Mouse (Mus musculus) MEL (cell line): ENCODE measurements at regions not wholly inside any gene's neighbourhood (a gene's known extent, or its start where the extent isn't known, plus 50 kb on each side); places are given as distances from the start of the nearest gene placed in this dataset.

Experiments
- CHD1 ChIP-seq: IDR thresholded peaks from 2 replicates; pipeline ENCODE4 v1.6.1; 2012; ENCODE audit warnings: low read depth, mild to moderate bottlenecking, inconsistent platforms, low read length, improper control_type of control experiment
- CTCF ChIP-seq, 3 experiments: IDR thresholded peaks in 2 of 3; conservative IDR thresholded peaks in 1 of 3; 2 replicates each; pipeline ENCODE4 v1.5.1; 2011 to 2012; ENCODE audit warnings: low read length in 3 of 3, low read depth in 2 of 3, mild to moderate bottlenecking in 2 of 3, improper control_type of control experiment in 1 of 3, inconsistent platforms in 1 of 3, mixed read lengths in 1 of 3, moderate library complexity in 1 of 3; ENCODE audit not compliant: control insufficient read depth in 1 of 3, insufficient read depth in 1 of 3, poor library complexity in 1 of 3, severe bottlenecking in 1 of 3
- ELF1 ChIP-seq: IDR thresholded peaks from 2 replicates; pipeline ENCODE4 v1.6.1; 2014; ENCODE audit warnings: low read depth, mild to moderate bottlenecking, inconsistent platforms, low read length, improper control_type of control experiment, moderate library complexity
- EP300 ChIP-seq, 2 experiments: IDR thresholded peaks; 2 replicates each; pipeline ENCODE4 v1.6.1; 2011; ENCODE audit warnings: improper control_type of control experiment in 2 of 2, low read length in 2 of 2, low read depth in 1 of 2, mild to moderate bottlenecking in 1 of 2
- ETS1 ChIP-seq: IDR thresholded peaks from 2 replicates; pipeline ENCODE4 v1.6.1; 2012; ENCODE audit warnings: low read depth, mild to moderate bottlenecking, inconsistent platforms, low read length, improper control_type of control experiment, moderate library complexity
- HCFC1 ChIP-seq: IDR thresholded peaks from 2 replicates; pipeline ENCODE4 v1.6.1; 2012; ENCODE audit warnings: low read depth, mild to moderate bottlenecking, inconsistent platforms, low read length, improper control_type of control experiment, moderate library complexity
- MYC ChIP-seq: IDR thresholded peaks from 2 replicates; pipeline ENCODE4 v1.6.1; 2011; ENCODE audit warnings: low read depth, mild to moderate bottlenecking, low read length, improper control_type of control experiment, moderate library complexity
- NELFE ChIP-seq: IDR thresholded peaks from 2 replicates; pipeline ENCODE4 v1.6.1; 2011; ENCODE audit warnings: low read depth, low read length, improper control_type of control experiment
- POLR2A ChIP-seq, 2 experiments: IDR thresholded peaks; 2 replicates each; pipeline ENCODE4 v1.6.1; 2011 to 2012; ENCODE audit warnings: low read length in 2 of 2, mild to moderate bottlenecking in 2 of 2, control low read depth in 1 of 2, improper control_type of control experiment in 1 of 2, low read depth in 1 of 2, moderate library complexity in 1 of 2; ENCODE audit not compliant: control insufficient read depth in 1 of 2, insufficient read depth in 1 of 2, poor library complexity in 1 of 2
- POLR2AphosphoS5 ChIP-seq: IDR thresholded peaks from 2 replicates; pipeline ENCODE4 v1.6.1; 2012; ENCODE audit warnings: low read depth, borderline replicate concordance, mild to moderate bottlenecking, inconsistent platforms, low read length, moderate library complexity, mixed read lengths
- TAL1 ChIP-seq: IDR thresholded peaks from 2 replicates; pipeline ENCODE4 v1.6.1; 2012; ENCODE audit warnings: mild to moderate bottlenecking, inconsistent platforms, low read length, moderate library complexity, mixed read lengths
- TCF12 ChIP-seq: IDR thresholded peaks from 2 replicates; pipeline ENCODE4 v1.6.1; 2014; ENCODE audit warnings: low read depth, mild to moderate bottlenecking, inconsistent platforms, low read length, improper control_type of control experiment, moderate library complexity
- USF1 ChIP-seq: IDR thresholded peaks from 2 replicates; pipeline ENCODE4 v1.6.1; 2014; ENCODE audit warnings: low read depth, mild to moderate bottlenecking, inconsistent platforms, low read length, improper control_type of control experiment, moderate library complexity

GRCm38 (mm10) chr13:116056112-116056652, 253.3 kb downstream of the Isl1 start:
- TF ChIP-seq NELFE (no peak), TCF12 (no peak), CTCF (IDR thresholded peaks at IDR 0.05 in 2 of 3, conservative IDR thresholded peaks at IDR 0.05 in 1 of 3; ENCODE audit: control insufficient read depth in 1 of 3, insufficient read depth in 1 of 3, low read depth in 2 of 3, low read length in 3 of 3, poor library complexity in 1 of 3, severe bottlenecking in 1 of 3) (no peak), TAL1 (no peak), POLR2A (IDR thresholded peaks at IDR 0.05; ENCODE audit: control insufficient read depth in 1 of 2, insufficient read depth in 1 of 2, low read depth in 1 of 2, low read length in 2 of 2, poor library complexity in 1 of 2) (no peak), ELF1 (no peak), USF1 (no peak), ETS1 (no peak), POLR2AphosphoS5 (no peak), MYC (no peak), CHD1 (no peak), EP300 (IDR thresholded peaks at IDR 0.05; ENCODE audit: low read depth in 1 of 2, low read length in 2 of 2) (no peak), HCFC1 (no peak)
